Mouse (Mus musculus) midbrain, embryonic 10.5 days (tissue): ENCODE measurements at regions not wholly inside any gene's neighbourhood (a gene's known extent, or its start where the extent isn't known, plus 50 kb on each side); places are given as distances from the start of the nearest gene placed in this dataset.

Experiments
- DNase-seq: peaks from one replicate; pipeline ENCODE4 v3.0.0-alpha.2; 2017; ENCODE audit warnings: low spot score
- H3K27ac ChIP-seq: fragments of 300-500 bp; sonication (generic); replicated peaks from 2 replicates; pipeline ENCODE4 v1.5.1; 2016; ENCODE audit warnings: mild to moderate bottlenecking
- H3K27me3 ChIP-seq: fragments of 300-500 bp; sonication (generic); 2 replicates; pipeline ENCODE4 v1.6.1; 2016; ENCODE audit warnings: low read depth, mild to moderate bottlenecking; ENCODE audit not compliant: poor library complexity, severe bottlenecking
- H3K36me3 ChIP-seq: fragments of 300-500 bp; sonication (generic); 2 replicates; pipeline ENCODE4 v1.6.1; 2016; ENCODE audit warnings: mild to moderate bottlenecking, moderate library complexity
- H3K4me1 ChIP-seq: fragments of 300-500 bp; sonication (generic); 2 replicates; pipeline ENCODE4 v1.6.1; 2016
- H3K4me3 ChIP-seq: fragments of 300-500 bp; sonication (generic); 2 replicates; pipeline ENCODE4 v1.5.1; 2016; ENCODE audit warnings: mild to moderate bottlenecking, moderate library complexity
- H3K9me3 ChIP-seq: fragments of 300-500 bp; sonication (generic); replicated peaks from 2 replicates; pipeline ENCODE4 v1.6.1; 2016; ENCODE audit warnings: mild to moderate bottlenecking
- WGBS: fragments of 180-500 bp; shearing (Covaris S2); methylation state at CpG from one replicate; pipeline ENCODE4 v1.1.7; 2016; 5-methylcytosine and 5-hydroxymethylcytosine counted together

- no peak for DNase-seq
- Histone ChIP-seq H3K27me3 (no peaks in the 10 kb centered on the region), H3K27ac (no peak overlapping the region), H3K36me3 (no peaks in the 10 kb centered on the region), H3K4me1 (peaks cover 5% of the 10 kb centered on the region), H3K4me3 (no peak overlapping the region), H3K9me3 (no peaks in the 10 kb centered on the region)
- 100% methylated on average over 1 of the region's 1 CpGs for WGBS
Measured at GRCm38 (mm10) chr8:5964299-5964698, 859.1 kb upstream of the Slc10a2 start.

GRCm38 (mm10) chr8:5938057-5938456, 832.9 kb upstream of the Slc10a2 start:
- Histone ChIP-seq H3K9me3 (0 out of 2 replicates have a peak, but pooled peaks cover 4% of the 10 kb centered on the region), H3K4me1 (no peaks in the 10 kb centered on the region), H3K36me3 (no peaks in the 10 kb centered on the region), H3K27ac (no peak overlapping the region), H3K27me3 (no peaks in the 10 kb centered on the region), H3K4me3 (no peak overlapping the region)
- 96% methylated on average over 3 of the region's 3 CpGs for WGBS
- no peak for DNase-seq

GRCm38 (mm10) chr8:5918136-5918535, 813.0 kb upstream of the Slc10a2 start:
- Histone ChIP-seq H3K27me3 (no peaks in the 10 kb centered on the region), H3K27ac (no peak overlapping the region), H3K36me3 (no peaks in the 10 kb centered on the region), H3K4me1 (no peaks in the 10 kb centered on the region), H3K4me3 (no peak overlapping the region), H3K9me3 (no peaks in the 10 kb centered on the region)
- 95% methylated on average over 1 of the region's 1 CpGs for WGBS
- no peak for DNase-seq
